In genomic region chr5:28269469-28269991, GRCm38 (mm10) we compare ENCODE assay signal across 12 mouse cellular contexts. TPM values are rescaled to one million over a fixed set of nuclear protein-coding genes. Genes with fewer than 3 reads are reported as not detected.
DNase-seq lines count a peak whose midpoint lies in the region; ATAC-seq and TF ChIP-seq lines count a peak whose summit lies in the region.
"Had no signal": no experiment of that assay in that cellular context is flagged by ENCODE, and none has a peak within 500 bp of the region (broad histone marks: within the 10 kb centered on the region; RNA-seq: fewer than 3 reads in every experiment).

No protein-coding gene starts in this region.

- TF ChIP-seq POLR2A in liver, adult 2 months (IDR thresholded peaks at IDR 0.05; ENCODE audit: extremely low read depth, insufficient read depth, low read length) = no peak
- no peak for TF ChIP-seq POLR2A in thymus, adult 2 months (IDR thresholded peaks at IDR 0.05; ENCODE audit: control insufficient read depth, extremely low read depth, insufficient read depth, low read length, poor library complexity)

- no peak overlapping the region for H3K27ac ChIP-seq in liver, adult 2 months (replicated peaks; ENCODE audit: insufficient read depth, low read depth, low read length)
- H3K27ac ChIP-seq in thymus, adult 2 months (ENCODE audit: control insufficient read depth, insufficient read depth, low read length) = no peak overlapping the region
- H3K27ac ChIP-seq: embryonic facial prominence, embryonic 12.5 days; intestine, embryonic 15.5 days; midbrain, embryonic 12.5 days had no signal

- H3K4me3 ChIP-seq in liver, adult 2 months (ENCODE audit: insufficient read depth, low read depth, low read length) = no peak overlapping the region
- H3K4me3 ChIP-seq in thymus, adult 2 months (ENCODE audit: control insufficient read depth, insufficient read depth, low read length) = no peak overlapping the region
- H3K4me3 ChIP-seq: embryonic facial prominence, embryonic 12.5 days; intestine, embryonic 15.5 days; midbrain, embryonic 12.5 days had no signal

- DNase-seq in ZHBTc4 (ENCODE audit: low read depth, low spot score) = peak; percentile 53
- peak; percentile 7 for DNase-seq in liver, adult 2 months (ENCODE audit: extremely low read depth, low read depth, low spot score)
- peak; percentile 46 for DNase-seq in thymus, adult 2 months
- DNase-seq in left cerebral cortex, adult 11 months (ENCODE audit: low spot score) = no peak
- DNase-seq in kidney, postnatal 25 days = no peak
- no peak for DNase-seq in frontal cortex, postnatal 10 days (ENCODE audit: low spot score in 2 of 2)
- DNase-seq in adrenal gland, postnatal 25 days = no peak
- DNase-seq: gastrocnemius, postnatal 25 days had no signal

- no peaks in the 10 kb centered on the region for H3K79me2 ChIP-seq in liver, adult 2 months (ENCODE audit: control insufficient read depth, insufficient read depth, low read length)

- 41% methylated on average over 6 of the region's 6 CpGs for WGBS in liver, adult 2 months
- 7% methylated on average over 6 of the region's 6 CpGs for WGBS in thymus, adult 2 months

- TF ChIP-seq CTCF in liver, adult 2 months (IDR thresholded peaks at IDR 0.05; ENCODE audit: low read depth, low read length) = no peak
- TF ChIP-seq CTCF in thymus, adult 2 months (IDR thresholded peaks at IDR 0.05; ENCODE audit: borderline replicate concordance, control insufficient read depth, extremely low read depth, insufficient read depth, low read length, poor library complexity) = no peak

- no peaks in the 10 kb centered on the region for H3K4me1 ChIP-seq in liver, adult 2 months (ENCODE audit: control insufficient read depth, insufficient read depth, low read length)
- peaks cover 19% of the 10 kb centered on the region for H3K4me1 ChIP-seq in thymus, adult 2 months (replicated peaks; ENCODE audit: control insufficient read depth, insufficient read depth, low read length)
- H3K4me1 ChIP-seq: embryonic facial prominence, embryonic 12.5 days; intestine, embryonic 15.5 days; midbrain, embryonic 12.5 days had no signal

- no peak overlapping the region for H3K9ac ChIP-seq in liver, adult 2 months (ENCODE audit: low read depth, low read length)
- H3K9ac ChIP-seq: embryonic facial prominence, embryonic 12.5 days; intestine, embryonic 15.5 days; midbrain, embryonic 12.5 days had no signal

- no peaks in the 10 kb centered on the region for H3K36me3 ChIP-seq in liver, adult 2 months (ENCODE audit: control insufficient read depth, insufficient read depth, low read length)
- H3K36me3 ChIP-seq in thymus, adult 2 months (ENCODE audit: control insufficient read depth, insufficient read depth, low read length) = no peaks in the 10 kb centered on the region
- H3K36me3 ChIP-seq: embryonic facial prominence, embryonic 12.5 days; intestine, embryonic 15.5 days; midbrain, embryonic 12.5 days had no signal

- H3K27me3 ChIP-seq in liver, adult 2 months (ENCODE audit: control insufficient read depth, insufficient read depth, low read length) = no peaks in the 10 kb centered on the region
- no peaks in the 10 kb centered on the region for H3K27me3 ChIP-seq in thymus, adult 2 months (ENCODE audit: control insufficient read depth, insufficient read depth, low read length)
- H3K27me3 ChIP-seq: embryonic facial prominence, embryonic 12.5 days; intestine, embryonic 15.5 days; midbrain, embryonic 12.5 days had no signal

- peak; percentile 94 for ATAC-seq in megakaryocyte, adult 5-6 weeks (ENCODE audit: poor library complexity, severe bottlenecking)
- ATAC-seq: intestine, embryonic 15.5 days had no signal

RNA-seq across cellular contexts. Expression of gene Cnpy1, which starts 23.9 kb away (rescaled TPM):
- total RNA-seq in liver, adult 2 months (2014; rRNA removed) = under 0.01 and 0.13 TPM in 2 replicates
- polyA plus RNA-seq in liver, adult 2 months (2012; rRNA removed) = not detected in 2 replicates
- not detected in 2 replicates for total RNA-seq in megakaryocyte, adult 5-6 weeks (2015)
- not detected in 2 replicates for total RNA-seq in megakaryocyte, adult 5-6 weeks (2017)
- 0.06 TPM in 1 of 2 replicates, not detected in the other for polyA plus RNA-seq in thymus, adult 2 months (2012; rRNA removed)
- not detected in 2 replicates for total RNA-seq in adrenal gland, postnatal 25 days (2021)
- total RNA-seq: gastrocnemius, postnatal 25 days had no signal

RNA-seq across cellular contexts. Expression of gene Rbm33, which starts 47.4 kb away (rescaled TPM):
- total RNA-seq in liver, adult 2 months (2014; rRNA removed) = 17.1 and 22.6 TPM in 2 replicates
- 13.3 and 16.1 TPM in 2 replicates for polyA plus RNA-seq in liver, adult 2 months (2012; rRNA removed)
- total RNA-seq in megakaryocyte, adult 5-6 weeks (2015) = 34.8 and 41.7 TPM in 2 replicates
- total RNA-seq in megakaryocyte, adult 5-6 weeks (2017) = 45.1 and 53.9 TPM in 2 replicates
- polyA plus RNA-seq in thymus, adult 2 months (2012; rRNA removed) = 80.9 and 89.7 TPM in 2 replicates
- total RNA-seq in adrenal gland, postnatal 25 days (2021) = 43.4 and 54.4 TPM in 2 replicates

Comparison
In these comparisons a context has a peak if more than half of its experiments do, and no peak if none do; other contexts are left out.
1. DNase-seq: peak in ZHBTc4 (single experiment), liver, adult 2 months (single experiment) and thymus, adult 2 months (single experiment); none in left cerebral cortex, adult 11 months (single experiment), kidney, postnatal 25 days (0 of 2), frontal cortex, postnatal 10 days (0 of 2) and adrenal gland, postnatal 25 days (single experiment).